Mouse (Mus musculus) megakaryocyte, embryonic 14.5 days (primary cell): ENCODE results near the gene Gmpr2.

ENCODE experiments used
- FLI1 ChIP-seq: IDR thresholded peaks from 2 replicates; pipeline ENCODE4 v1.6.1; 2012; ENCODE audit warnings: low read length, inconsistent platforms, mixed read lengths
- GATA1 ChIP-seq: IDR thresholded peaks from 3 replicates; pipeline ENCODE4 v1.6.1; 2012; ENCODE audit warnings: mixed read lengths, low read length, inconsistent platforms, borderline replicate concordance

DNA sequence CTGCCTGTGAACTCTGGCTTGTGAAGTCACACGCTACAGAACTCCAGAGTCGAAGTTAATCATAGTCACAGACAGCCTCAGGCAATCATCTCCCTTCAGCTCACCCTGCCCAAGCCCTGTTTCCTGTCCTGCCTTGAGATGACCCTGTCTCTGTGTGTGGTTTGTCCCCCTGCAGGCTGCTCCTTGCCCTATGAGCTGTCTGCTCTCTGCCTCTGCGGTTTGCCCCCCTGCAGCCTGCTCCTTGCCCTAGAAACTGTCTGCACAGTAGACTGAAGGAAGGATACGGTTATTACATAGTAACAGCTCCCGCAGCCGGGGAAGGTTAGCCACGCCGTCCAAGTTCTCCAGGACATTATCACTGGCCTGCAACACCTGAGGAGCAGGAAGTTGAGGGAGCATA lies 45.1 kb downstream of the Gmpr2 start:
- TF ChIP-seq GATA1: no peak
- TF ChIP-seq FLI1: no peak
